Mouse (Mus musculus) spleen, postnatal 10 days (tissue): ENCODE data around the gene Hmgb1.

Source experiments
- DNase-seq, 2 experiments: peaks; one replicate each; pipeline ENCODE4 v3.0.0; 2021 to 2022; ENCODE audit warnings: low spot score in 2 of 2

Hmgb1 gene

DNA sequence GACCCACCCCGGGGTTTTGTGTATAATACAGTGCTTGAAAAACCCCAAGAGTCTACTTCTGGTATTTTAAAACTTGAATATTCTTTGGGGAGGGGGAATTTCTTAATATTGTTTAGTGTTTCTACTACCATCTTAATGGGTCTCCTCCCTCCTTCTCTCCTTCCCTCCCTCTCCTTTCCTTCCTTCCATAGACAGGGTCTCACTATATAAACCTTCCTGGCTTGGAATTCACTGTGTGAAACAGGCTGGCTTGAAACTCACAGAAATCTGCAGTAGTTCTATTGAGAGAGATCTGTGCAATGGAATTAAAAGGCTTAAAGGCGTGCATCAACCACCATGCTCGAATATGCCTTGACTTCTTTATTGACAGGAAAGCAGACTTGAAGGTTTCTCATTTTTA lies 1.5 kb upstream of the Hmgb1 start:
- no peak for DNase-seq

DNA sequence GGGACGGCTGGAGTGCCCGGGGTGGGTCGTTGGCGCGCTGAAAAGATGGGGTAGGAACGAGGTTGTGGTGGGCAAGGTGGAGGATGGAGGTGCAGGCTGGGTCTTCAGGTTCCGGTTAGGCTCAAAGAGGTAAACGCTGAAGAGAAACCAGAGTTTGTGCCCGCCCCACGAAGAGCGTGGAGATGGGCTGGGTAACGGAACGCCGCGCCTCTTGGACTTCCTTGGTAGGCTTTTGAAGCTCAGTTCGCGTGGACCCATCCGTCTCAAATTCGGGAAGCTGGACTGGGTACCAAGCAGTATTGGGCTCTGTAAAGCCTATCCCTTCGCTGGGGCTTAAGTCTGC lies 526 bp upstream of the Hmgb1 start:
- DNase-seq: peak in 1 of 2 experiments; percentile 69

DNA sequence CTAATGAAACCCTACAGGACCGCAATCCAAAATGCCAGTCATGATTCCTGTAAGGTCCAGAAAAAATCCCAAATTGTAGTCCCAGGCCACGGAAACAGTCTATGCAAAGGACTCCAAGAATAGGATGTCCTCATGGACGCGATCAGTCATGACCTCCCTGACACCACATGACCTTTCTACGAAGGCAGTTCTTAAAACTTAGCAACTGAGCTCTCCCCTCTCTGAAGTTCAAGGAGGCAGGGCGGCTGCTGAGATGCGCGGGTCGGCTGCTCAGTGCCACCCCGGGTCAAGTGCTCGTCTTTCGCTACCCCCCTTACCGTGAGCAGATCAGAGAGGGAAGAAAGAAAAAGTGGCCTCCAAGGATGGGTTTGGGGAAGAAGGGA lies 577 bp downstream of the Hmgb1 start:
- DNase-seq: no peak

- no peak for DNase-seq
Observed at GRCm38 (mm10) chr5:149183122-149183521, 1.2 kb downstream of the Hmgb1 start.

- no peak for DNase-seq
Observed at GRCm38 (mm10) chr5:149182186-149182870, 2.0 kb downstream of the Hmgb1 start.

DNA sequence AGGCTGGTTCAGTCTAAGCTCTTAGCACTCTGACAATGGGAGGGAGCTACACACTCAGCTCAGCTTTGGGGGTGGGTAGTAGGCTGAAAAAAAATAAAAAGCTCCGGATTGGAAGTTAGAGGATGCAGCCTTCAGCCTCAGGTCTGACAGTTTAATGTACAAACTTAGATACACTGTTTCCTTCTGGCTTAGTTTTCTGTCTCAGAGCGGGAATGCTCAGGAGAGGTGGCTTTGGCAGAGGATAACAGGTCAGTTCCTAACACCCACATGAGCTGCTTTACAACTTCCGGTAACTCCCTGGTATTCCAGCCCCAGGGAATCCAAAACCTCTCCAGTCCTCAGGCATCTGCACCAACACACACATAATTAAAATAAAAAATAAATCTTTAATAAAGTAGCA lies 4.5 kb downstream of the Hmgb1 start:
- no peak for DNase-seq

GRCm38 (mm10) chr5:149178095-149178494 lies 6.2 kb downstream of the Hmgb1 start:
- no peak for DNase-seq

- DNase-seq: no peak
Observed at GRCm38 (mm10) chr5:149175736-149176135, 8.6 kb downstream of the Hmgb1 start.

DNA sequence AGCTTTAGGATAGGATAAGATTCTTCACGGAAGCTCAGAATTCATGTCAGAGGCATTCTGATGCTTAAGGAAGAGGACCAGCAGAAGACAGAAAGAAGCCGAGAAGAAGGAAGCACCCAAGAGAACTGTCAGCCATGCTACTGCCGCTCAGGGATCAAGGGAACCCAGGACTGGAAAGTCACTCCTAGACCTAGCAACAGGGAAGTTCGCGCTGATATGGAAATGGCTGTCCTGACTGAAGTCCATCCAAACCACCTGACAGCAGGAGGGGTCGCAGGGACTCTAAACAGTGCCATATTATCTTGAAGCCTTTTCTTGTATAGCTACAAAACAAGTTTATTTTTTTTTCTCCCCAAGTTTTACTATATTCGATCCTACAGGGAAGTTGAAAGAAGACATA lies 9.8 kb downstream of the Hmgb1 start:
- no peak for DNase-seq

DNA sequence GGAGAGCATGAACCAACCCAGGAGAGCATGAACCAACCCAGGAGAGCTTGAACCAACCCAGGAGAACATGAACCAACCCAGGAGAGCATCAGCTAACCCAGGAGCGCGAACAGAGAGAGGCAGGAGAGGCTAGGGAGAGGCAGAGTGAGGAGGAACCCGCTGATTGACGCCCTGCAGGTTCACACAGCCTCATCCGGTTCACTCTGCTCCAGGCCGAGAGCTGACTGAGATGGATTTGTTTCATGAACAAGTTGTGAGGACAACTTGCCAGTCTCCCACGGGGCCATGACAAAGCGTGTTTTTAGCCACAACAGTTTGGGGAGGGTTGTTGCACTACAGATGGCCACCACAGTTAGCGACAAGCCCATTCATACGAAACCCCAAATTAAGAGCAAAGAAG lies 12.0 kb downstream of the Hmgb1 start:
- no peak for DNase-seq

DNA sequence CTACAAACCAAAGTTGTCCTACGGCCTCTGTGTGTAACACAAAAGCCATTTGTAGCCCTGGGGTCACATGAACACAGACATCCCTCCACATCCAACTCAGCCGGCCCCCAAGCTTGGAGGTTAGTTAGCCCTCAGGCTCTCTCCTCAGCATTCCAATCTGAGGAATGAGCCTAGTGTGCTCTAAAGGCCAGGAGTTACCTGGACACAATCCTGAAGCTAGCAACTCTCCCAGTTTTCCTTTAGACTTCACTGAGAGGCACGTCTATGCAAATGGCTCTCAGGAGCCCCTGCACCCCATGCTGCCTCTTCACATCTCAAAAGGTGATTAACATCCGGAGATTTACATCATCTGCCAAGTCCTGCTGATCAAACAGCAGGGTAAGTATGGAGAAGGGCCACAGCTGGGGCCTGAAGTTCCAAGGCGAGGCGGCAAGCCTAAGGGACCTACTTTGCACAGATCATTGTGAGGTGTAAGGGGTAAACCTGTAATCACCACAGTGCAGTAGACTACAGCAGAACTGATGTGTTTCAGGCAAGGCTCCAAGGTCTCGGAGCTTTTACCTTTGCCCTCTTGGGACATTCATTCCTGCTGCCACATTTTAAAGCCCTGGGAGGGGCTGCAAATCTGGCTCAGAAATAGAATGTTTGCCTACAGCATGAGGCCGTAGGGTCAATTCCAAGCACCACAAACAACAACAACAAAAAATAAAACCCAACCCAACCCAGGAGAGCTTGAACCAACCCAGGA lies 13.3 kb downstream of the Hmgb1 start:
- no peak for DNase-seq

DNA sequence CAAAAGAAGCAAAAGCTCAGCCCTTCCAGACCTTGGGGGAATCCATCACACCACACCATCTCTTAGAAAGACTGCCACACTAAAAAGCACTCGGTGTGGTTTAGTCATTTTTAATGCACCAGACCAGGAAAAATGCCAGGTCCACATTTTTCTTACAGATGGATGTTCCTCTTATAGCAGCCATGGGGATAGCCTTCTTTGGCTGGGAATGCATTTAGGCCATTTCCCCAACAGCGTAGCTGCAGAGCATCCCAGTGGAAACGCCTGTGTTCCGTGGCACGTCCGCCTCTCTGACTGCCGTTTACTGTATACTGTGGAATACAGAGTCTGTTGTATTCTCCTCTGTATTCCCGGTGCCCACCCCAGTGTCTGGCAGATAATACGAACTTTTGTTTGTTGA lies 15.5 kb downstream of the Hmgb1 start:
- no peak for DNase-seq

DNA sequence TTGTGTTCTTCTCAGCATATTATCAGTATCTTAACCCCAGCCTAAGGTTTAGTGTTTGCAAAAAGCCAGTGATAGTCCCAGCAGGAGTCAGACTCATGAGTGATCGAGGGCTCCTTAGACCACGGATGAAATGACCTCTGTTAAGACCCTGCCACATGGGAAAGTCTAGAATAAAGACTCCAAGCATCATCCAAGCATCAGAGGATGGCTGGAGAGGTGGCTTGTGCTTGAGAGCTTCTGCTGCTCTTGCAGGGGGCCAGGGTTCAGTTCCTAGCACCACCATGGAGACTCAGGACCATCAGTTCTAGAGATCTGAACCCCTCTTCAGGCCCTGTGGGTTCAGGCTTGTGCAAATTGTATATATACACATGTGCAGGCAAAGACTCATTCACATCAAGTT lies 16.2 kb downstream of the Hmgb1 start:
- no peak for DNase-seq

DNA sequence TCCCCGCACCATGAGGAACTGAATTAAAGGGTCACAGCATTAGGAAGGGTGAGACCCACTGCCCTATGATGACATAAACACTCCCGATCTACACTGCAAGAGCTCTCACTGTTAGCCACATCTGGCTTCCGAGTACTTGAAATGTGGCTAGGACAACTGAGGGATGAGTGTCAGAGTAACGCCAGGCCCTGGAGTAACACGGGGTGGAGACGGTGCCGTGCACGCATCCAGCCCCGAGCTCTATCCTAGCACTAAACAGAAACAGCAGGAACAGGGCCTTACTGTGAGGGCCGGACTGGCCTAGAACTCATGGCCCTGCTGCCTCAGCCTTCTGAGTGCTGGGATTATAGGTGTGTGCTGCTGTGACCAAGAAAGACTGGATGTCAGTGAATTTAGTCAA lies 18.3 kb downstream of the Hmgb1 start:
- DNase-seq: no peak

DNA sequence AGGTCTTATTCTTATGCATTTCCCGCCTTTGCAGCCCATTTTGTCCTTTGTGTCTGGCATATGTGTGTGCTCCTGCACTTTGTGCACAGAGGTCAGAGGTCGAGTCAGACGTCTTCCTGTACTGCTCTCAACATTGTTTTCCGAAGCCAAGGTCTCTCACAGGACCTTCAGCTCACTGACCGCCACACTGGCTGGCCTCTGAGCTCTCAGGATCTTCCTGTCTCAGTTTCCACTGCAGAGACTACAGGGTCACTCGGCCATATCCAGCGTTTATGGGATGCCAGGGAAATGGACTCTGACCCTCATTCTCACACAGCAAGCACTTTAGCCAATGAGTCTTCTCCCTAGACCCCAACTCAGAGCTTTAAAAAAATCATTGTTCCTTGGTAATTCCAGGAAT lies 19.4 kb downstream of the Hmgb1 start:
- no peak for DNase-seq

GRCm38 (mm10) chr5:149162890-149163289 lies 21.4 kb downstream of the Hmgb1 start:
- DNase-seq: no peak

- DNase-seq: no peak
Observed at GRCm38 (mm10) chr5:149160469-149160868, 23.8 kb downstream of the Hmgb1 start.

- DNase-seq: no peak
Observed at GRCm38 (mm10) chr5:149159021-149159420, 25.3 kb downstream of the Hmgb1 start.

GRCm38 (mm10) chr5:149156886-149157563 lies 27.3 kb downstream of the Hmgb1 start:
- DNase-seq: no peak

DNA sequence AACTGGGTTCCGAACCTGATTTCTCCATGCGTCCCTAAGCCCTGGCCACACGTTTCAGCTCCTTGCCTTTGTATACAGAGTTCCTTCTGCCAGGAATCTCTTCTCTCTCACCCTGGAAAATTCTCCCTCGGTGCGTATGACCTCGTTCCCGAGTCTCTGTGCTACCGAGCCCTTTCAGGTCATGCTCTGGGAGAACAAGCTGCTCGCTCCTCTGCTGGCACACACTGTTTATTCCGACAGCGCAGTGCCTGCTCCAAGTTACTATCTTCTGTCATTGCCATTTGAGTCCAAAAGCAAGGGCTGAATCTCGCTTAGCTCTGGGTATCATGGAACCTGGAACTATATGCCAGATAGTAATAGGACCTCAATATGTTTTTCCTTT lies 31.5 kb downstream of the Hmgb1 start:
- no peak for DNase-seq

DNA sequence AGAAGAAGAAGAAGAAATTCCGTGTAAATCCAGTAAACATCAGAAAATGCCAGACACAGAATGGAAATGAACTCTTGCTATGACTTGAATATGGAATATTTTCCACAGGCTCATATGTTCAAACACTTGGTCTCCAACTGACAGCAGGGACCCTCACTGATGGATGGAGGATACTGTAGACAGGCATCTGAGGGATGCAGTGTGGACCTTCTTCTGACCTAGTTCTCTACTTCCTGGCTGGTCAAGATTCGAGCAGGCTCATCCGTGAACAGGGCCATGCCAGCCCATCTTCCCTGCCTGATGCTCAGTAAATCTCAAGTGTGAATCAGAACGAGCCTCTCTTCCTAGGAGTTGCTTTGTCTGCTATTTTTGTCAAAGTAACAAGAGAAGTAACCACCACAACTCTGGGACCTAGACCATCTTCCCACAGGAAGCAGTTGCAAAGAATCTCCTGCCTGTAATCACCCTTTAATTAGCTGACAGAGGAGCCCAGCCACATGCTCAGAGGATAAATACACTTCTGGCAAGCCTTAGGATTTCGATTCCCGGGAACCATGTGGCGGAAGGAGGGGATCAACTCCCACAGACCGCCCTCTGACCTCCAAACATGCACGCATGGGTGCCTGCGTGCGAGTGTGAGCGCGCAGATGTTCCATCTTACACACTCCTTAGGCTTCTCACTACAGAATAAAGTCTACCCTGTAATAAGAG lies 32.1 kb downstream of the Hmgb1 start:
- no peak for DNase-seq

GRCm38 (mm10) chr5:149150882-149151281 lies 33.4 kb downstream of the Hmgb1 start:
- no peak for DNase-seq
